Comparison of ENCODE assay signal across 9 mouse cellular contexts in the genomic region with DNA sequence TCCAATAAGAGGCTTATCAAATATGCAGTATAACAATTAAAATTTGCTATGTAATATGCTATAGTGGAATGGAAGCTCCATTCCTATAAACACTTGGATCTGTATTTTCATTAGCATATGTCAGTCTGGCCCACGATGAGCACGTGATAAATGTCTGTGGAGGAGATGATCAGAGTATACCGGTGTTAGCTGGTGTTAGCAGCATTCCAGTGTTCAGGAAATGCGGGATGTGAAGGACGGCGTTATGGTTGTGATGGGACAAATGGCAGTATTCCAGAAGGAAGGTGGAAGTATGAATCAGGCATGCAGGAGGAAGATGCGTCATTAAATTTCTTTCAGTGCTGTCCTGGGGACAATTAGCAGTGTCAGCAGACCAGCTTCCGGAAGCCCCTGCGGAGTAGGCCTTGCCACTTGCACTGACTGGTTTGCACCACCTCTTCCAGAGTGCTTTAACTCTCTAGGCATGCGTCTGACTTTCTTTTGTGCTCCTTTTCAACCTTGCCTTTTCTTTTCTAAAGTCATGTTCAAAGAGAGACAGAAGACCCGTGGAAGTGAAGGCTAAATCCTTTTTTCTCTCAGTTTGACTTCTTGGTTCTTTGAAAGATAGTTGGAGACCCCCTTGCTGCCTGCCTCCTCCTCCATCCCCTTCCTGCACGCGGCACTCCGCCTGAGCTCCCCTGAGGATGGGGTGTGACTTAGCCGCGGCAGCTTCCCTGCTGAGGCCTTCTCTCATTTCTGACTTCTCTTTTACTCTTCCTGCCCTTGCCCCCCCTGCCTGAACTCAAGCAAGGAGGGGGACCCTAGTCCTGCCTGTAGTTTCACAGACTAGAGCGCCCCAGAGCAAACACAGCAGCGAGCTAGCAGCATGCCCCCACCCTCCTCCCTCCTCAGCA.
DNase-seq lines count a peak whose midpoint lies in the region; ATAC-seq and TF ChIP-seq lines count a peak whose summit lies in the region.
"Had no signal": no experiment of that assay in that cellular context is flagged by ENCODE, and none has a peak within 500 bp of the region (broad histone marks: within the 10 kb centered on the region; RNA-seq: fewer than 3 reads in every experiment).

No protein-coding gene starts in this region.

- H3K9me3 ChIP-seq in embryonic facial prominence, embryonic 10.5 days, result no peaks in the 10 kb centered on the region
- no peaks in the 10 kb centered on the region for H3K9me3 ChIP-seq in hindbrain, embryonic 16.5 days (ENCODE audit: control insufficient read depth, low read length)
- no peaks in the 10 kb centered on the region for H3K9me3 ChIP-seq in stomach, postnatal 0 days (ENCODE audit: control insufficient read depth, low read length)

- H3K4me2 ChIP-seq in hindbrain, embryonic 16.5 days (ENCODE audit: low read length), result peak overlapping the region; percentile 46
- H3K4me2 ChIP-seq in stomach, postnatal 0 days (replicated peaks; ENCODE audit: low read depth), result peak overlapping the region; percentile 37; the same call in 1 of the 2 replicates

- peaks cover 11% of the 10 kb centered on the region for H3K4me1 ChIP-seq in embryonic facial prominence, embryonic 10.5 days
- peaks cover 10% of the 10 kb centered on the region for H3K4me1 ChIP-seq in hindbrain, embryonic 16.5 days (ENCODE audit: control insufficient read depth, insufficient read depth, low read depth, low read length)
- no peaks in the 10 kb centered on the region for H3K4me1 ChIP-seq in stomach, postnatal 0 days (replicated peaks; ENCODE audit: control insufficient read depth, insufficient read depth)

- no peak for TF ChIP-seq CTCF in stomach, postnatal 0 days (IDR thresholded peaks at IDR 0.05; ENCODE audit: low read depth)

- no peaks in the 10 kb centered on the region for H3K27me3 ChIP-seq in embryonic facial prominence, embryonic 10.5 days (replicated peaks; ENCODE audit: low read depth, poor library complexity, severe bottlenecking)
- H3K27me3 ChIP-seq in hindbrain, embryonic 16.5 days (replicated peaks; ENCODE audit: control insufficient read depth, insufficient read depth, low read length), result no peaks in the 10 kb centered on the region
- H3K27me3 ChIP-seq in stomach, postnatal 0 days (ENCODE audit: control insufficient read depth, insufficient read depth, low read length), result no peaks in the 10 kb centered on the region

- DNase-seq in left cerebral cortex, postnatal 4 days, result peak; percentile 1
- DNase-seq in left cerebral cortex, adult 8-10 months (ENCODE audit: low spot score in 2 of 2), result no peak
- DNase-seq in embryonic facial prominence, embryonic 10.5 days (ENCODE audit: low spot score), result peak; percentile 49
- peak; percentile 39 for DNase-seq in stomach, postnatal 0 days (ENCODE audit: low spot score)
- DNase-seq in gastrocnemius, postnatal 25 days, result no peak
- DNase-seq in urinary bladder, postnatal 4 days (ENCODE audit: low spot score in 2 of 2), result no peak

- no peaks in the 10 kb centered on the region for H3K36me3 ChIP-seq in embryonic facial prominence, embryonic 10.5 days (replicated peaks)
- H3K36me3 ChIP-seq in hindbrain, embryonic 16.5 days (ENCODE audit: control insufficient read depth, insufficient read depth, low read length), result no peaks in the 10 kb centered on the region
- H3K36me3 ChIP-seq in stomach, postnatal 0 days (ENCODE audit: control insufficient read depth, insufficient read depth, low read length), result no peaks in the 10 kb centered on the region

- TF ChIP-seq EP300 in stomach, postnatal 0 days (optimal IDR thresholded peaks at IDR 0.05), result no peak

- H3K4me3 ChIP-seq in embryonic facial prominence, embryonic 10.5 days, result peak overlapping the region; percentile 32
- no peak overlapping the region for H3K4me3 ChIP-seq in hindbrain, embryonic 16.5 days (ENCODE audit: low read length)
- peak overlapping the region; percentile 1; the same call in 1 of the 2 replicates for H3K4me3 ChIP-seq in stomach, postnatal 0 days (ENCODE audit: low read depth, low read length)

- intact Hi-C loops in left cerebral cortex, postnatal 4 days (cut with DNase I), result no loop called here

- ATAC-seq in hindbrain, embryonic 16.5 days, result peak; percentile 83
- ATAC-seq in megakaryocyte progenitor cell, adult 5-6 weeks (replicated peaks; ENCODE audit: poor library complexity), result peak; percentile 88
- ATAC-seq in stomach, postnatal 0 days (ENCODE audit: low FRiP score, low TSS enrichment), result peak; percentile 70

- WGBS in embryonic facial prominence, embryonic 10.5 days, result 22% methylated on average over 18 of the region's 18 CpGs
- 12% methylated on average over 18 of the region's 18 CpGs for WGBS in hindbrain, embryonic 16.5 days
- 14% methylated on average over 18 of the region's 18 CpGs for WGBS in stomach, postnatal 0 days

- peak overlapping the region; percentile 77 for H3K27ac ChIP-seq in embryonic facial prominence, embryonic 10.5 days (replicated peaks)
- peak overlapping the region; percentile 34; the same call in 1 of the 2 replicates for H3K27ac ChIP-seq in hindbrain, embryonic 16.5 days (ENCODE audit: low read depth, low read length)
- no peak overlapping the region for H3K27ac ChIP-seq in stomach, postnatal 0 days (replicated peaks)
- H3K27ac ChIP-seq: macrophage had no signal

- H3K9ac ChIP-seq in hindbrain, embryonic 16.5 days (ENCODE audit: low read depth, low read length), result no peak overlapping the region
- H3K9ac ChIP-seq in stomach, postnatal 0 days (ENCODE audit: low read length), result no peak overlapping the region

Comparison
In these comparisons a context has a peak if more than half of its experiments do, and no peak if none do; other contexts are left out.
1. DNase-seq: peak in left cerebral cortex, postnatal 4 days (single experiment), embryonic facial prominence, embryonic 10.5 days (single experiment) and stomach, postnatal 0 days (single experiment); none in left cerebral cortex, adult 8-10 months (0 of 2), gastrocnemius, postnatal 25 days (single experiment) and urinary bladder, postnatal 4 days (0 of 2).
2. Peak in every context shown above with its lines, with median percentiles within 50 percentile points of each other: ATAC-seq.